Mouse (Mus musculus): ENCODE results near the gene Bbx. TPM values are rescaled to one million over a fixed set of nuclear protein-coding genes. Genes with fewer than 3 reads are reported as not detected.

Bbx gene
- polyA plus RNA-seq, 1 experiment from 2014 or later, result 33.1 TPM

- peak overlapping the region; percentile 50 to 97; a peak in 3 of 4 replicates for H3K27ac ChIP-seq (replicated peaks in 1 of 2; ENCODE audit: control insufficient read depth in 1 of 2, insufficient read depth in 1 of 2, low read depth in 2 of 2, low read length in 2 of 2)
- no peaks in the 10 kb centered on the region for H3K9me3 ChIP-seq (ENCODE audit: control insufficient read depth, low read length)
- H3K9ac ChIP-seq (ENCODE audit: low read length), result peak overlapping the region; percentile 94
- peak overlapping the region; percentile 96 for H3K4me2 ChIP-seq (ENCODE audit: low read length)
- H3K27me3 ChIP-seq (ENCODE audit: control insufficient read depth, insufficient read depth, low read length), result no peaks in the 10 kb centered on the region
- ATAC-seq (ENCODE audit: insufficient number of reproducible peaks, insufficient read depth, low FRiP score, low read depth), result no peak
- peaks cover 0 to 7% of the 10 kb centered on the region in 2 experiments; a peak in 1 of 4 replicates for H3K4me1 ChIP-seq (ENCODE audit: control insufficient read depth in 2 of 2, insufficient read depth in 2 of 2, low read length in 2 of 2)
- peaks cover 9% of the 10 kb centered on the region for H3K36me3 ChIP-seq (ENCODE audit: control insufficient read depth, insufficient read depth, low read length)
- peak overlapping the region; percentile 91 to 97 for H3K4me3 ChIP-seq (ENCODE audit: control insufficient read depth in 1 of 2, insufficient read depth in 1 of 2, low read depth in 1 of 2, low read length in 2 of 2)
- WGBS, result under 1% methylated on average over 12 of the region's 12 CpGs
These were observed 1.7 kb downstream of the Bbx start for GRCm38 (mm10) chr16:50430515-50430877.

GRCm38 (mm10) chr16:50429692-50430514 is 2.3 kb downstream of the Bbx start:
- H3K9me3 ChIP-seq (ENCODE audit: control insufficient read depth, low read length), result no peaks in the 10 kb centered on the region
- H3K4me3 ChIP-seq (ENCODE audit: control insufficient read depth in 1 of 2, insufficient read depth in 1 of 2, low read depth in 1 of 2, low read length in 2 of 2), result peak overlapping the region; percentile 91 to 97
- no peaks in the 10 kb centered on the region for H3K27me3 ChIP-seq (ENCODE audit: control insufficient read depth, insufficient read depth, low read length)
- ATAC-seq (ENCODE audit: insufficient number of reproducible peaks, insufficient read depth, low FRiP score, low read depth), result no peak
- peak overlapping the region; percentile 96 for H3K4me2 ChIP-seq (ENCODE audit: low read length)
- under 1% methylated on average over 67 of the region's 69 CpGs for WGBS
- H3K4me1 ChIP-seq (ENCODE audit: control insufficient read depth in 2 of 2, insufficient read depth in 2 of 2, low read length in 2 of 2), result peaks cover 0 to 7% of the 10 kb centered on the region in 2 experiments; a peak in 1 of 4 replicates
- peak overlapping the region; percentile 94 for H3K9ac ChIP-seq (ENCODE audit: low read length)
- H3K27ac ChIP-seq (replicated peaks in 1 of 2; ENCODE audit: control insufficient read depth in 1 of 2, insufficient read depth in 1 of 2, low read depth in 2 of 2, low read length in 2 of 2), result peak overlapping the region; percentile 64 to 97
- H3K36me3 ChIP-seq (ENCODE audit: control insufficient read depth, insufficient read depth, low read length), result peaks cover 9% of the 10 kb centered on the region

- Histone ChIP-seq H3K4me3 (ENCODE audit: control insufficient read depth in 1 of 2, insufficient read depth in 1 of 2, low read depth in 1 of 2, low read length in 2 of 2) (peak overlapping the region; percentile 91 to 97), H3K9ac (ENCODE audit: low read length) (peak overlapping the region; percentile 94), H3K4me2 (ENCODE audit: low read length) (peak overlapping the region; percentile 96), H3K27ac (replicated peaks in 1 of 2; ENCODE audit: control insufficient read depth in 1 of 2, insufficient read depth in 1 of 2, low read depth in 2 of 2, low read length in 2 of 2) (peak overlapping the region; percentile 35 to 97), H3K27me3 (ENCODE audit: control insufficient read depth, insufficient read depth, low read length) (no peaks in the 10 kb centered on the region), H3K36me3 (ENCODE audit: control insufficient read depth, insufficient read depth, low read length) (peaks cover 9% of the 10 kb centered on the region), H3K4me1 (ENCODE audit: control insufficient read depth in 2 of 2, insufficient read depth in 2 of 2, low read length in 2 of 2) (peaks cover 0 to 7% of the 10 kb centered on the region in 2 experiments; a peak in 1 of 4 replicates), H3K9me3 (ENCODE audit: control insufficient read depth, low read length) (no peaks in the 10 kb centered on the region)
- no peak for ATAC-seq (ENCODE audit: insufficient number of reproducible peaks, insufficient read depth, low FRiP score, low read depth)
- WGBS, result 5% methylated on average over 23 of the region's 23 CpGs
These were observed 3.1 kb downstream of the Bbx start for GRCm38 (mm10) chr16:50428871-50429691.

- WGBS, result 36% methylated on average over 1 of the region's 1 CpGs
- no peak overlapping the region for H3K27ac ChIP-seq (replicated peaks in 1 of 2; ENCODE audit: control insufficient read depth in 1 of 2, insufficient read depth in 1 of 2, low read depth in 2 of 2, low read length in 2 of 2)
These were observed 12.1 kb downstream of the Bbx start for GRCm38 (mm10) chr16:50420130-50420529.

GRCm38 (mm10) chr16:50415406-50415805 is 16.8 kb downstream of the Bbx start:
- WGBS, result 82% methylated on average over 8 of the region's 8 CpGs
- no peaks in the 10 kb centered on the region for H3K9me3 ChIP-seq (ENCODE audit: control insufficient read depth, low read length)
- ATAC-seq (ENCODE audit: insufficient number of reproducible peaks, insufficient read depth, low FRiP score, low read depth), result no peak

More at GRCm38 (mm10) chr16:50420130-50420529, 12.1 kb downstream of the Bbx start:
- Histone ChIP-seq H3K27me3 (ENCODE audit: control insufficient read depth, insufficient read depth, low read length) (no peaks in the 10 kb centered on the region), H3K9me3 (ENCODE audit: control insufficient read depth, low read length) (no peaks in the 10 kb centered on the region), H3K4me2 (ENCODE audit: low read length) (no peak overlapping the region), H3K9ac (ENCODE audit: low read length) (no peak overlapping the region), H3K36me3 (ENCODE audit: control insufficient read depth, insufficient read depth, low read length) (peaks cover 8% of the 10 kb centered on the region), H3K4me1 (ENCODE audit: control insufficient read depth in 2 of 2, insufficient read depth in 2 of 2, low read length in 2 of 2) (no peaks in the 10 kb centered on the region), H3K4me3 (ENCODE audit: control insufficient read depth in 1 of 2, insufficient read depth in 1 of 2, low read depth in 1 of 2, low read length in 2 of 2) (no peak overlapping the region)
- ATAC-seq (ENCODE audit: insufficient number of reproducible peaks, insufficient read depth, low FRiP score, low read depth), result no peak

GRCm38 (mm10) chr16:50402851-50403250 is 29.3 kb downstream of the Bbx start:
- no peak overlapping the region for H3K27ac ChIP-seq (replicated peaks in 1 of 2; ENCODE audit: control insufficient read depth in 1 of 2, insufficient read depth in 1 of 2, low read depth in 2 of 2, low read length in 2 of 2)
- H3K4me3 ChIP-seq (ENCODE audit: control insufficient read depth in 1 of 2, insufficient read depth in 1 of 2, low read depth in 1 of 2, low read length in 2 of 2), result no peak overlapping the region
- no peaks in the 10 kb centered on the region for H3K9me3 ChIP-seq (ENCODE audit: control insufficient read depth, low read length)
- H3K4me1 ChIP-seq (ENCODE audit: control insufficient read depth in 2 of 2, insufficient read depth in 2 of 2, low read length in 2 of 2), result peaks cover 2 to 16% of the 10 kb centered on the region in 2 experiments
- no peaks in the 10 kb centered on the region for H3K27me3 ChIP-seq (ENCODE audit: control insufficient read depth, insufficient read depth, low read length)
- WGBS, result 26% methylated on average over 5 of the region's 5 CpGs
- H3K36me3 ChIP-seq (ENCODE audit: control insufficient read depth, insufficient read depth, low read length), result peaks cover 5% of the 10 kb centered on the region; the same call in 1 of the 2 replicates
- no peak overlapping the region for H3K4me2 ChIP-seq (ENCODE audit: low read length)
- no peak overlapping the region for H3K9ac ChIP-seq (ENCODE audit: low read length)
- no peak for ATAC-seq (ENCODE audit: insufficient number of reproducible peaks, insufficient read depth, low FRiP score, low read depth)

More at GRCm38 (mm10) chr16:50415406-50415805, 16.8 kb downstream of the Bbx start:
- no peak overlapping the region for H3K4me3 ChIP-seq (ENCODE audit: control insufficient read depth in 1 of 2, insufficient read depth in 1 of 2, low read depth in 1 of 2, low read length in 2 of 2)
- no peaks in the 10 kb centered on the region for H3K27me3 ChIP-seq (ENCODE audit: control insufficient read depth, insufficient read depth, low read length)
- H3K9ac ChIP-seq (ENCODE audit: low read length), result no peak overlapping the region
- no peaks in the 10 kb centered on the region for H3K4me1 ChIP-seq (ENCODE audit: control insufficient read depth in 2 of 2, insufficient read depth in 2 of 2, low read length in 2 of 2)
- H3K27ac ChIP-seq (replicated peaks in 1 of 2; ENCODE audit: control insufficient read depth in 1 of 2, insufficient read depth in 1 of 2, low read depth in 2 of 2, low read length in 2 of 2), result no peak overlapping the region
- peaks cover 14% of the 10 kb centered on the region for H3K36me3 ChIP-seq (ENCODE audit: control insufficient read depth, insufficient read depth, low read length)
- H3K4me2 ChIP-seq (ENCODE audit: low read length), result no peak overlapping the region

GRCm38 (mm10) chr16:50399775-50400174 is 32.4 kb downstream of the Bbx start:
- Histone ChIP-seq H3K9me3 (ENCODE audit: control insufficient read depth, low read length) (no peaks in the 10 kb centered on the region), H3K27me3 (ENCODE audit: control insufficient read depth, insufficient read depth, low read length) (no peaks in the 10 kb centered on the region), H3K4me3 (ENCODE audit: control insufficient read depth in 1 of 2, insufficient read depth in 1 of 2, low read depth in 1 of 2, low read length in 2 of 2) (no peak overlapping the region), H3K27ac (replicated peaks in 1 of 2; ENCODE audit: control insufficient read depth in 1 of 2, insufficient read depth in 1 of 2, low read depth in 2 of 2, low read length in 2 of 2) (peak overlapping the region in 1 of 2 experiments; percentile 50; a peak in 1 of 4 replicates), H3K9ac (ENCODE audit: low read length) (0 out of 2 replicates have a peak overlapping the region, but pooled peaks have one; percentile 16), H3K36me3 (ENCODE audit: control insufficient read depth, insufficient read depth, low read length) (peaks cover 5% of the 10 kb centered on the region; the same call in 1 of the 2 replicates), H3K4me1 (ENCODE audit: control insufficient read depth in 2 of 2, insufficient read depth in 2 of 2, low read length in 2 of 2) (peaks cover 2 to 16% of the 10 kb centered on the region in 2 experiments), H3K4me2 (ENCODE audit: low read length) (peak overlapping the region; percentile 17; the same call in 1 of the 2 replicates)
- no peak for ATAC-seq (ENCODE audit: insufficient number of reproducible peaks, insufficient read depth, low FRiP score, low read depth)
- WGBS, result 68% methylated on average over 6 of the region's 6 CpGs

Data from heart, embryonic 14.5 days (tissue).